Mouse (Mus musculus) embryo, embryonic 9.5 days (tissue): ENCODE data around the gene Stbd1.

Experiments used
- DNase-seq: peaks from one replicate; pipeline ENCODE4 v3.0.0-alpha.2; 2017; ENCODE audit errors: extremely low spot score

Stbd1 gene

DNA sequence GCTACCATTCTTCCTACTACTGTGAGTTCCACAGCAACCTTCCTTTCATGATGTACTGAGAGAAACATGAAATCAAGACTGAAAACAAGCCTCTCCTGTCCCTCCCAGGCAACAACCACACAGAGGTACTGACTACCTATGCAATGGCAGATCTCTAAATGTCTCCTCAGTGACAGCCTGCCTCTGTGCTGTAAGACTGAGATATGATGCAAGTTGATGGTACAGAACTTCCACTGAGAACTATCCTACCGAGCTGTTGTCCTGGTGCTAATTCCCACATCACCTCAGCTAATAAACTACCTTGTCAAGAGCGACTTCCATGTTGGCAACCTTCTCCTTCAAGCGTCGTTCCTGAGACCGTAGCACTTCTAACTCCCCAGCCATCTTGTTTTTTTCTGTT lies 33.0 kb downstream of the Stbd1 start:
- DNase-seq = no peak

DNA sequence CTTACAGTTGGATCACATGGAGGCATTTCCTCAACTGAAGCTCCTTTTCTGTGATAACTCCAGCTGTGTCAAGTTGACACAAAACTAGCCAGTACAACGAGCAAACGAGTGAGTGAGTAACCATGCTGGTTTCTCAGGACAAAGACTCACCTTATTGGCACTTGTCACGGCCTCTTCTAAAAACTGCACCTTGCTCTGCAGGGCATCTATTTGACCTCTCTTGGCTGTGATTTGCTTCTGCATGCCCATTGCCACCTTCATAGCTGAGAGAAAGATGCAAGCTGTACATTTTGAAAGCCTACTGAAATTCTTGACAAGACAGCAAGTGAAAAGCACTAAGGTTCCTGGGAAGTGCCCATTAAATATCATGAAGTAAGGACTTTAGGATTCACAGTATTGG lies 38.0 kb downstream of the Stbd1 start:
- DNase-seq = no peak
